Mouse (Mus musculus) cortical plate, adult 2 months (tissue): Measurements from ENCODE around the gene Fgf23.

Experiments
- CTCF ChIP-seq: fragments of 200-500 bp; IDR thresholded peaks from 2 replicates; pipeline ENCODE4 v1.5.1; 2011; ENCODE audit warnings: mild to moderate bottlenecking, control low read depth, low read length; ENCODE audit not compliant: insufficient read depth; ENCODE audit errors: extremely low read depth
- POLR2A ChIP-seq: fragments of 200-500 bp; IDR thresholded peaks from 2 replicates; pipeline ENCODE4 v1.6.1; 2011; ENCODE audit warnings: mild to moderate bottlenecking, low read length, control low read depth; ENCODE audit not compliant: insufficient read depth; ENCODE audit errors: extremely low read depth

- peak; percentile 52 for TF ChIP-seq CTCF
- no peak for TF ChIP-seq POLR2A
Observed at GRCm38 (mm10) chr6:127105107-127105506, 32.4 kb downstream of the Fgf23 start.
